Mouse (Mus musculus) yolk sac, embryonic 10.5 days (tissue): ENCODE results near the gene Icosl.
"Not testable (repeated sequence)": the region's sequence is repeated elsewhere in the genome, so short reads cannot be mapped to it uniquely, and the experiment has no call there.

ENCODE experiments used
- DNase-seq: peaks from one replicate; pipeline ENCODE4 v3.0.0-alpha.2; 2017; ENCODE audit warnings: low spot score

Icosl gene

DNA sequence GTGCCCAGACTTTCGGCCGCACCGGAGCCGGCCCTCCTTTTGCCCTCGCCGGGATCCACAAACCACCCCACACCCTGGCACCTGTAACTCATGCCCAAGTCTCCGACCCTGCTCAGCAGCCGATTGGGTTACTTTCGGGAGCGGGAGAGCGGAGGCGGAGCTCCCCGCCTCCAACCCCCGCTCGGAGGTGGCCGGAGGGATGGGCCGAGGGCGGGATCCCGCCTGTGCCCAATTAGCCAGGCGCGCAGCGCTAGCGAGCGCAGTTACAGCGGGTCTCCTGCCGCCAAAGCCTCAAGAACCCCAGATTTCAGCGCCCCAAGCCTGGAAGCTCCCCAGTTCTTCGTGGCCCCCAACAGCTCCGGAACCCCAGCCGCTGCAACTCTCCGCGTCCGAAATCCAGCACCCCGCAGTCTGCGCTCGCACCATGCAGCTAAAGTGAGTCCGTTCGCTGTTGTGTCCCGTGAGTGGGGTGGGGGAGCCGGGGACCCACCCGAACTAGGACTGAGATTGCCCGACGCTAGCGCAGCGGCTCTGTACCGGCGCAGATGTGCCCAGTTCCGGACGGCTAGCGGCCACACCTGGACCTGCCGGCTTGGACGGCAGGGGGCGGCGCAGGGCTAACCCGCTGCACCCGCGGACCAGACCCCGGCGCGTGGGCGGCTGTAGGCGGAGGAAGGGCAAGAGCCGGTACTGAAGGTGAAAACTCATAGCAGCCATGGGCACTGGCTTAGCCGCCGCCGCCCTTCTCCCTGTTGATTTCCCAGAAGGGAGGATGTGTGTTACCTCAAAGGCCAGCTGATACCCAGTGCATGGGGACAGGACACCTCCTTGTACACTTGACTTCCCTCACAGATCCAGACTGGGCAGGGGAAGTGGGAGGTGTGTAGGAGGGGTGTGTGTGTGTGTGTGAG is at the start of gene Icosl:
Icosl (plus strand) TSS at position 202 of the 911 bp plus-strand sequence.
- DNase-seq, result peak; percentile 77

DNA sequence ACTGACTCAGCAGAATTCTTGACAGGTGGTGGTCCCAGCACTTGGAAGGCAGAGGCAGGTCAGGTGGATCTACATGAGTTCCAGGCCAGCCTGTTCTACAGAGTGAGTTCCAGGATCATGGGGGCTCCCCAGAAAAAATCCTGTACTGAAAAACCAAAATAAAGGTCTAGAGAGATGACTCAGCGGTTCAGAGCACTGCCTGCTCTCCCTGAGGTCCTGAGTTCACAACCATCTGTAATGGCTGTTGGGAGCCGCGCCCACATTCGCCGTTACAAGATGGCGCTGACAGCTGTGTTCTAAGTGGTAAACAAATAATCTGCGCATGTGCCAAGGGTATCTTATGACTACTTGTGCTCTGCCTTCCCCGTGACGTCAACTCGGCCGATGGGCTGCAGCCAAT is 49.1 kb upstream of the Icosl start:
- DNase-seq, result not testable (repeated sequence)

DNA sequence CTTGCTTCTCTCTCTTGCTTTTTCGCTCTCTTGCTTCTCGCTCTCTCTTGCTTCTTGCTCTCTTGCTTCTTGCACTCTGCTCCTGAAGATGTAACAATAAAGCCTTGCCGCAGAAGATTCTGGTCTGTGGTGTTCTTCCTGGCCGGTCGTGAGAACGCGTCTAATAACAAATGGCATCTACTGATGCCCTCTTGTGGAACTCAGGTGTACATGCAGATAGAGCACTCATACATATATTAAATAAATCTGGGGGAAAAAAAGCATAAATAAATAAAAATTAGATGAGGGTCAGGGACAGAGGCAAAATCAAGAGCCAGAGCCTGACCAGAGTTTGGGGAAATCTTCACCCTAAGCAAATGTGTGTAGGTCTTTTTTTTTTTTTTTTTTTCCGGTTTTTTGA is 43.6 kb upstream of the Icosl start:
- not testable (repeated sequence) for DNase-seq

DNA sequence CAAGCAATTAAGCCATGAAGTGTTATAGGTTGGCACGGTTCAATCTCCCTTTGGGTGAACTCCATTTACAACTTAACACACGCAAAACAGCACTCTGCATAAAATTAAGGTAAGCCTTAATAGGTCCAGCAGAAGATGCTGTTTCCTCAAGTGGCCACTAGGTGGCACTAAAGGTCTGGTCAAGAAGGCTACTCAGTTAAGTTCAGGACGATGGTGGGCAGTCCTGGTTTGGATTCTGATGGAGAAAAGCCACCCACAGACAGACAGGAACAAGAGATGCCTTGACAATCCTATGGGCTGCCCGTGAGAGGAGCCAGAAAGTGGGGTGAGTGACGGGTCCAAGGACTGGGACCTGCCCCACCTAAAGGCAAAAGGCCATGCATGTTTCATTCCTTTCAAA is 41.0 kb upstream of the Icosl start:
- DNase-seq, result peak; percentile 53

DNA sequence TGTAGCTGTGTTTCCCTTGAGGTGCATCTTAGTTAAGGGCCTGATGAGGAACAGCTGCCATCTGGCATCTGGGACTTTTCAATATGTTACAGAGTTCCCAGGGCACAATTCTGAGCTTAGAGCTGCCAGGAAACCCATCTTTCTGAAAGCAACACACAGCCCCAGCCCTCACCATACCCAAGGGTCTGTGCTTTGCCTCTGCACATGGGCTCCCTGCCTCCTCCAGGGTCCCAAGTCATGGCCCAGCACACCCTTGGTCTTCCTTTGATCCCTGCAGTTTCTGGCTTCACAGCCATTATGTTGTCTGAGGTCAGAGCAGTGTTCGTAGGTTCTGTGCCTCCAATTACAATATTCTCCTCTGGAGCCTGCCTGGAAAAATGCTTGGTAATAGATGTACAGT is 40.0 kb upstream of the Icosl start:
- no peak for DNase-seq

DNA sequence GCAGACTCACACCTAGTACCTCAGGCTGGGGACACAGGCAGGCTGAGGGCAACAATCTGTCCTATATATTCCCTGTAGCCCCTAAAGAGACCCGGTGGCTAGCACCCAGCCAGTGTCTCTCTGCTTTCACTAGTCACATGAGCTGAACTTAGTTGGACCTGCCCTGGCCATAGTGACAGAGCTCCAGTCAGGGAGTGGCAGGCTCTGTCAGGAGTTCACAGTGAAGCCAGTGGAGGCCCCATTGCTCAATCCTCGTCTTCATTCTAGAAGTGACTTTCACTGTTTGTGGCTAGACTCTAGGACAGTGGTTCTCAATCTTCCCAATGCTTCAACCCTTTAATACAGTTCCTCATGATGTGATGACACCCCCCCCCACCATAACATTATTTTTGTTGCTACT is 37.1 kb upstream of the Icosl start:
- DNase-seq, result no peak

DNA sequence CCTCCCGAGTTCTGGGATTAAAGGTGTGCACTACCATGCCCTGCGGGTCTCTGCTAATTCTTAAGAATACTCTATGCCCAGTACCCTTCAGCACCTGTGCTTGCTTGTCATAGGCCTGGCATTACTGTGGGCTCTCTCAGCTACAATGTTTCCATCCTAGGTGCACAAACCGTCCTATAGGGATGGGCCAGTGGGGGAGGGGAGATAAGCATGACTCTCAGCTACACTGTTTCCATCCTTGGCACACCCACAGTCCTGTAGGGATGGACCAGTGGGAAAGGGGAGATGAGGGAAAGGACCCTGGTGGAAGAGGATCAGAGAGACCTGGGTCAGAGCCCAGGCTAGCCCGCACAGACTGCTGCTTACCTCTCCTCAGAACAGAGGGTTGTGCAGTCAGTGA is 32.0 kb upstream of the Icosl start:
- DNase-seq, result no peak

DNA sequence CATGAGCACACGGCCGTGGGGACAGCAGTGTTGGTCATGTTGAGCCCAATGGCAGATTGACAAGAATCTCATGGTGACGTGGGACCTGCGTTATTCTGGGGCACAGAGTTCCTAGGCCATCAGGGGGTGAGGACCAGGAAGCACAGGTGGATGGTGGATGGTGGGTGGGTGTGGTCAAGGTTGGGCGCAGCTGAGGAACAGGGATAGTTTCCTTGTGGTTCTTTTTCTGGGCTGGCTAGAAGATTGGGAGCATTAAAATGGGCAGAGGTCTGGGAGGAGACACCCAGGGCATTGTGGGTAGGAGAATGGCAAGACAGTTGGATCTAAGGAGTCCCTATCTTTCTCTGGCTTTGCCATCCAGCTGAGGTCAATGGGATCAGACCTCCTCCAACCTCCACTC is 27.5 kb upstream of the Icosl start, which contains the start of gene Dnmt3l:
Dnmt3l (plus strand) TSS at position 301 of the 400 bp plus-strand sequence.
- no peak for DNase-seq

DNA sequence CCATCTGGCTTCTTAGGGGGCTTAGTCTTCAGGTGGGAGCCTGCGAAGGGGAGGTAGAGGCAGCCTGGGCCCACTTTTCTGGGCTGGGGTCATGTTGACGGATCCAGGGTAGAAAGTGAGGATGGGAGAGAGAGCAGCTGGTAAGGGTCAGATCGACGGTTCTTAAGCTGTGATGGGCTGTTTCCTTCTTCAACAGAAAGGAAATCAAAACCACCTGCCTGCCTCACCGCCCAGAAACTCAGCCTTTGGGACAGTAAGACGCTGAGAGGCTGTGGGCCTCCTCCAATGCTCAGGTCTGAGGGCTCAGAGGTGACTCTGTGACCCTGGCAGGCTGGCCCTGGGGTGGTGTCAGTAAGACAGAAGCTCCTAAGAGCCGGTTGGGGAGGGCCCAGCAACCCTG is 27.0 kb upstream of the Icosl start:
- no peak for DNase-seq

DNA sequence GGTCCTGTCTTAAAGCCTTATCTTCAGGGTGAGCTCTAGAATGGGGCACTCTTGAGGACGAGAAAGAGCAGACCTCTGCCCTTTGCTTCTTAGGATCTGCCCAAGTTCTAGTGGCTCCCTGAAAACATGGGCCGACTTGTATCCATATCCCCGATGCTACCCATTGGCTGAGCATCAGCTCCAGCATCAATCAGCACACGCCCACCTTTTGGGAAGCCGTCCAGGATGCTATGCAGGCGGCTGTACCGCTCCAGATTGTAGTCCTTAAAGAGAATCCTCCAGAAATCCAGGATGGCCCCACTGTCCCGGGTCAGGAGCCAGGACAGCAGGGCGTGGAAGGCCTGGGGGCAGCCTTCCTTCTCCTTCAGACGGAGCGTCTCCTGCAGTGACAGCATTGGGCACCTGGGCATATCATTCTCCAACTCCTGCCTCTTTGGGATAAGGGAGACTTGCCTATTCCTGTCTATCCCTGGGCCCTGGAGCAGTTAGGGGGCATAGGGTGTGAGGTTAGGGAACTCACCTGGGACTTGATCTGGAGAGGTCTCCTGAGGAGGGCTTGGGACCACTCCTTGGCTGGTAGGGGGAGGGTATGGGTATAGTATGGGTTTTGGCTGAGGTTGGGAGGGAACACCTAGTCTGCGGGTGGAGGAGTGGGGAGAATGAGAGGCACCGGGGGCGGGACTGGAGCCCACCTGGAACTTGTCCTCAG is 26.3 kb upstream of the Icosl start:
- no peak for DNase-seq

DNA sequence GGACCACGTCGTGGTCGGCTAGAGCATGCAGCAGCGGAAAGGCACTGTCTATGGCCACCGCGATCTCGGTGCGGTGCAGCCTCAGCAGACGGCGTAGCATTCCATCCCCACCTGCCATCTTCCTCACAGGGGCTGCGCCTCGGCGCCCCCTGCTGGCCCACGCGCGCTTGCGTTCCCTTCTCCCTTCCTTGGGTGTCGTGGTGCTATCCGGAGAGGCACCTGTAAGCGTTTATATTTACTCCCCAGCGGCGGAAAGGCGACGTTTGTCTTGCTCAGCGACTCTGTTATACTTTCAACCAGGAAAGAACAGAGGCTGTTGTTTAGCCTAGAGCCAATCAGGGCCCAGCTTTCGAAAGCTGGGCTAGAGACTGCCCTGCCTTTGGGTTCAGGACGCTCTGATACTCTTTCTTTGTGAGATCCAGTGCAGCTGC is 25.7 kb upstream of the Icosl start, which contains the start of gene Aire:
Aire (minus strand) TSS at position 205 of the 431 bp plus-strand sequence.
- DNase-seq, result peak; percentile 72

DNA sequence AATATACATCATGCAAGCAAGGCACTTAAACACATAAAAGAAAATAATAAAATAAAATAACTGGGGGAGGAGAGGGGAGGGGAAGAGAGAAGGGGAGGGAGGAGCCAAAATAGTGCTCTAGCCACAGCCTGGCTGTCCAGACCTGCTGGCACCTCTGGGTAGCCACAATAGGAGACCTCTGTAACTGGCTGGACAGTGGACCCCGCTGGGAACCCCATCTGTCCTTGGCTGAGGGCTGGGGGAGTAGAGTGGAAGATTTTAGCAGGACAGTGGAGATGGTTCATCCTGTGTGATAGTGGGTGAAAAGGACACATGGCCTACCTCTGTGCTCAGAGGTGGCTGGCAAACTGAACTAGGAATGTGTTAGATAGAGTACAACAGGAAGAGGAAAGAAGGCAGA is 24.6 kb upstream of the Icosl start:
- no peak for DNase-seq

DNA sequence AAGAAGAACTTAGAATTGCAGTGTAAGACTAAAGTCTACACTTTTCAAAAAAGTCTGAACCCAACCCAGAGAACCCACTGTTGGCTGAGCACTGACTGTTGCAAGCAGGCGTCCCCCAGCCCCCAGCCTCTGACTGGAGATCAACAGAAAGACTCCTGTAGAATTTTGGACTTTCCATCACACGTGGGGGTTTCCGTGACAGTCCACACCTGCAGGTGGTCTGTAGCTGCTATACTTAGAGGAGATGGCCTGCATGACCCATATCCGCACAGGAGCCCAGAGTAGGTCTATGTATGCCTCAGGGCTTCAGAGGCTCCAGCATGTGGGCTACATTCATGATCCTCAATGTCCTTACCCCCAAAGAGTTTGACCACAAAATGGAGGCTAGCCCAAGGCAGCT is 22.7 kb upstream of the Icosl start:
- no peak for DNase-seq

DNA sequence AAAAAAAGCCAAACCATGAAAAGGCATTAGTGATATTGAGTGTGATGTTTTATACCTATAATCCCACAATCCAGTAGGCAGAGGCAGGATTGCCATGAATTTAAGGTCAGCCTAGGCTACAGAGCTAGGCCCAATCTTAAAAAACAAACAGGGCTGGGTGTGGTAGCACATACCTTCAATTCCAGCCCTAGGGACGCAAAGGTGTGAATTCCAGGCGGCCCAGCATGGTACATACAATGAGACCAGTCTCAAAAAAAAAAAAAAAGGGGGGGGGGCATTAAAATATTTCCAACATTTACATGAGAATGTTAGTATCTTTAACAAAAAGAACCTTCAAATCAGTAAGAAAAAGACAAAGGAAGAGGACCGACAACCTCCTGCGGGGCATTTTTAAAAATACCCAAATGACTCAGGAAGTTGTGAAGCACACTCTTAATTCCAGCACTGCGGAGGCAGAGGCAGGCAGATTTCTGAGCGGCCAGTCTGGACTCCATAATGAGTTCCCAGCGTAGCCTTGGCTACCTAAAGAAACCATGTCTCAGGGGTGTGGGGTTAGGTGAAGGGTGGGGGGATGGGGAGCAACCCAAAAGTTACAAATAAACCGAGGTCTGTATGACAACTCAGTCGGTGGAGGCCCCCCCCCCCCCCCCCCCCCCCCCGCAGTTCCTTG is 20.9 kb upstream of the Icosl start:
- no peak for DNase-seq

DNA sequence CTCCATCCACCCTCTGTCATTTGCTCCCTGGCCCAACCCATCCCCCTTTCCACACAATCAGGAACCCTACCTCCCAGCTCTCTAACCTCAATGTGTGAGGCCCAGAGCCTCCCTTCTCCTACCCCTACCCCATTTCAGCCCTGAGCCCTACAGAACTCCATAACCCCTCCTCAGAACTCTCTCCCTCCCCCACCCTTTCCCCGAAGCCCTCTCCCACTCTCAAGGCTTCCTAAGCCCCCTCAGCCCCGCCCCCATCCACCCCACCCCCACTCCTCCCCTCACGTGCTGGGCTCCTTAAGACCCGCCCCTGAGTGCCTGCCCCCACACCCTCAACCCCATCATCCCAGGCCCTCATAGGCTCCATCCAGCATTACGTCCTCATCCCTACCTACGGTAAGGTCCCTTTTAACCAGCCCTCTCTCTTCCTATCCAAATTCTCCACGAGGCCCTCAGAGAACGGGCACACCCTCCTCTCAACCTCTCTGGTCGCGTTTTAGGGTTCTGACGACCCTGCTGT is 19.5 kb upstream of the Icosl start:
- DNase-seq, result no peak

DNA sequence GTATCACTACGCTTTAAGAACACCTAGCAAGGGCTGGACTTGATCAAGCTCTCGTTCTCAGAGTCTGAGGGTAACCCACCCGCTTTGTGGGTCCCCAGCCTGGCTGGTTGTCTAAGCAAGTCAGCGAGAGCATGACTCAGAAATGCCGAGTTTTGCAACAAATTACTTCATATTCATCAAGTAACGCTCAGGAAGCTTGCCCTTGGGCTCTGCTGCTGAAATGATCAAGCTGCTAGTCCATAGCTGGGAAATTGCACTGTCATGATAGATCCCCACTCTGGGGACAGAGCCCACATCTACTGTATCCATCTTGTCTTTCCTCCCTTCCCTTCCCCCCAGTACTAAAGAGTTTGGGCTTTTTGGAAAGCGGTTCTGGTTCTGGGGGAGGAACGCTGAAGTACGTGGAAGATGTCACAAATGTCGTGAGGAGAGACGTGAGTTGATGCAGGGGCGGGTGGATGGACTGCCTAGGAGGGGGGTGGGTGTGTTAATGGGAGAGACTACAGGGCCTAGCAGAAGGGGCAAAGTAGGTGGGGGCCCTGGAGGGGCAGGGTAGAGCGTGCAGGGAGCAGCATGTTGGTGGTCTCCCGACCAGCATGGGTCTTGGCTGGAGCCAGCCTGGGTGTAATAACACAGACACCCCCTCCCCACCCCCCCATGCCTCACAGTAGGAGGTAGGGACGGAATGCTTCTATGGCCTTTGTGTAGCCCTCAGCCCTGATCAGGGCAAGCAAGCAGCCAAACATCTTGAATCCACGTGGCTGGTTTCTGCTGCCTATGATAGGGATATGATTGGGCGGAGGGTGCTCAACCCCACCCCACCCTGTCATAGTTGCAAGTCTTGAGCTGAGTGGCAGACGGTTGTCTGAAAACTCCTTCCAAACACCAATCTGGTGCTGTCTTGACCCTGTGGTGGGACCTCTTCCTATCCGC is 14.2 kb upstream of the Icosl start:
- no peak for DNase-seq

DNA sequence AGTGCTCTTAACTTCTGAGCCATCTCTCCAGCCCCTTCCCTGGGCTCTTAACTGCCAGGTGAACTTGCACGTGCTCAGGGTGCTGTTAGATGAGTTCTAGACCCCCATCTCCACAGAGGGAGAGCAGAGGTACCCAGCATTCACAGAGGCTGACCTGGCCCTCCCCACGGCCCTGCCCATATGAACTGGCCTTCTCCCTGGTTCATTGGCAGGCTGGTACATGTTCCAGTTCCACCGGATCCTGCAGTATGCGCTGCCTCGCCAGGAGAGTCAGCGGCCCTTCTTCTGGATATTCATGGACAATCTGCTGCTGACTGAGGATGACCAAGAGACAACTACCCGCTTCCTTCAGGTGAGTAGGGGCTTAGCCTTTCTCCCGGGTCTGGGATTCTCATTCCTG is 12.0 kb upstream of the Icosl start:
- DNase-seq, result no peak

DNA sequence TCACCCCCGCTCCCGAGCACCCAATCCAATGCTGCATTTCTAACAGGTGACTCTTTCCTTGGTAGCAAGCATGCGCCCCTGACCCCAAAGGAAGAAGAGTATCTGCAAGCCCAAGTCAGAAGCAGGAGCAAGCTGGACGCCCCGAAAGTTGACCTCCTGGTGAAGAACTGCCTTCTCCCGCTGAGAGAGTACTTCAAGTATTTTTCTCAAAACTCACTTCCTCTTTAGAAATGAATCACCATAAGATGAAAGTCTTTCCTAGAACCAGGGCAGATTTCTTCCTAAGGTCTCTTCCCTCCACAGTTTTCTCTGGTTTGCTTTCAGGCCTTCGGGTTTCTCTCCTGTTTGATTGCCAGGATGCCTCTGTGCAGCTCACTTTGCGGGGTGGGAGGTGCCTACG is 6.0 kb upstream of the Icosl start:
- no peak for DNase-seq

DNA sequence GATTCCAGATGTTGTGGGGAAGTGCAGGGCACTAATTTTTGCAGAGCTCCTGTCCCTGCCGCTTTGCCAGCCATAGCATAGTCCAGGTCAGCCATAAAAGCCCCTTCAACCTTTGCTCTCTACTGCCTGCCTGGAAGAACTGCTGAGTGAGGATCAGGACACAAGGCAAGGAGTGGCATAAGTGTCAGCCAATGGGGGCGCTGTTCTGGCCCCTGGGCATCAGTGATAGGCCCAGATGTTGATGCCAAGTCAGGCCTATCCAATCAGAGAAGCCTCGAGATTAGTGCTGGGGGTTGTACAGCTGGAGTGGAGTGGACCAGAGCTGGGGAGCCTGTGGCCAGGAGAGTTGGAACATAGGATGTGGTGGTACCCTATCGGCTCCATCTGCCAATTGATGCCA is 1.9 kb upstream of the Icosl start:
- peak; percentile 87 for DNase-seq

DNA sequence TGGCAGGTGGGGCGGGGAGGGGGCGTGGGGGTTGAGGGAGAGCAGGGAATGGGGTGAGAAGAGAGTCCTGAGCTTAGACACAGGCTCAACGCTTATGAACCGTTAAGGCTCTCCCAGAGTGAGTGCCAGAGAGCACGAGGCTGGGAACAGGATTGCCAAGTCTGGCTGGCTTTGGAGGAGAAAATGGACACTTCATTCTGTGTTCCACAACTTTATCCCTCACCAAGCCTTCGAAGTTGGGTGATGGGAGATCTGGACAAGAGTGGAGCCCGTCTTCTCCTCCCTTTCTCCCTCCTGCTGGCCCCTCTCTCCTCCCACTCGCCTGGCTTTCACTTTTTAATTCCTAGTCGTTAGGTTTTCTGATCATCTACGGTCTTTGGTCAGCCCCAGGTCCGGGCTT is 561 bp upstream of the Icosl start:
- peak; percentile 23 for DNase-seq

DNA sequence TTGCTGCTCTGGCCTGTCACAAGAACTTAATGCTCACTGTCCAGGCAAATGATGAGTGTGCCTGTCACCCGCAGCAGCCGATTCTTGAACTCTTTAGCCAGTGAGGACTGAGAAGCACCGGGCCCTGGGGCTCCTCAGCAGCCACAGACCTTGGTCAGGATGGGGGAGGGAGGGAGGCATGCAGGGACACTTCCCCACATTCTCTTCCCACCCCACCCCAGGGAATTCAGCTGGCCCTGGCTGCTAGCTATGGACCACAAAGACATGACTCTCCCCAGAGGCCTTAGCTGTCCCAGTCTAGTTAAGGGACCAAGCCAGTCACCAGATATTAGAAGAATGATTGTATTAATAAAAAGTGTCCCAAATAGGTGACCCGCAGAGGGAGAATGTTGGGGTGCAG is 5.0 kb downstream of the Icosl start:
- DNase-seq, result no peak
